Mouse (Mus musculus) thymus, adult 2 months (tissue): ENCODE measurements around the gene 2900026A02Rik. TPM values are rescaled to one million over a fixed set of nuclear protein-coding genes. Genes with fewer than 3 reads are reported as not detected.
A peak's percentile ranks its signal among the peaks of the same experiment; 100 is the strongest.

Experiments
- DNase-seq: peaks from one replicate; pipeline ENCODE4 v3.0.0; 2021
- H3K27ac ChIP-seq: fragments of 200-500 bp; 2 replicates; pipeline ENCODE4 v1.5.1; 2012; ENCODE audit warnings: low read length, control low read depth; ENCODE audit not compliant: control insufficient read depth, insufficient read depth
- H3K27me3 ChIP-seq: fragments of 200-500 bp; 2 replicates; pipeline ENCODE4 v1.6.1; 2012; ENCODE audit warnings: mild to moderate bottlenecking, low read length, moderate library complexity, mixed read lengths; ENCODE audit not compliant: control insufficient read depth, insufficient read depth
- H3K36me3 ChIP-seq: fragments of 200-500 bp; 2 replicates; pipeline ENCODE4 v1.6.1; 2012; ENCODE audit warnings: mild to moderate bottlenecking, low read length, moderate library complexity; ENCODE audit not compliant: control insufficient read depth, insufficient read depth
- H3K4me1 ChIP-seq: fragments of 200-500 bp; replicated peaks from 2 replicates; pipeline ENCODE4 v1.6.1; 2012; ENCODE audit warnings: low read length; ENCODE audit not compliant: control insufficient read depth, insufficient read depth
- H3K4me3 ChIP-seq: fragments of 200-500 bp; 2 replicates; pipeline ENCODE4 v1.5.1; 2012; ENCODE audit warnings: mild to moderate bottlenecking, low read length, control low read depth, moderate library complexity; ENCODE audit not compliant: control insufficient read depth, insufficient read depth
- CTCF ChIP-seq: fragments of 200-500 bp; IDR thresholded peaks from 2 replicates; pipeline ENCODE4 v1.5.1; 2012; ENCODE audit warnings: mild to moderate bottlenecking, control low read depth, low read length, moderate library complexity, borderline replicate concordance; ENCODE audit not compliant: control insufficient read depth, poor library complexity, insufficient read depth; ENCODE audit errors: extremely low read depth
- POLR2A ChIP-seq: fragments of 200-500 bp; IDR thresholded peaks from 2 replicates; pipeline ENCODE4 v1.6.1; 2012; ENCODE audit warnings: mild to moderate bottlenecking, low read length, control low read depth, moderate library complexity; ENCODE audit not compliant: control insufficient read depth, poor library complexity, insufficient read depth; ENCODE audit errors: extremely low read depth
- WGBS: fragments of 180-500 bp; shearing (Covaris S2); methylation state at CpG from one replicate; pipeline ENCODE4 v1.1.7; 2018; 5-methylcytosine and 5-hydroxymethylcytosine counted together
- polyA plus RNA-seq: library from polyadenylated mRNA; depleted of rRNA; stranded (reverse); fragments of >200 nt; gene quantifications from 2 replicates; pipeline ENCODE4 v1.2.3, GENCODE M21; 2012

The 2900026A02Rik gene
- polyA plus RNA-seq, 1 experiment: 6.9 TPM

- H3K4me3 ChIP-seq: no peak overlapping the region
- 98% methylated on average over 11 of the region's 11 CpGs for WGBS
- no peak overlapping the region for H3K27ac ChIP-seq
- DNase-seq: no peak
- no peaks in the 10 kb centered on the region for H3K27me3 ChIP-seq
- no peak for TF ChIP-seq POLR2A
- no peak for TF ChIP-seq CTCF
- H3K36me3 ChIP-seq: no peaks in the 10 kb centered on the region
- H3K4me1 ChIP-seq: no peaks in the 10 kb centered on the region
Measured at GRCm38 (mm10) chr5:113100422-113100821, 120.6 kb downstream of the 2900026A02Rik start.

- Histone ChIP-seq H3K4me3 (no peak overlapping the region), H3K4me1 (no peaks in the 10 kb centered on the region), H3K36me3 (no peaks in the 10 kb centered on the region), H3K27me3 (no peaks in the 10 kb centered on the region), H3K27ac (no peak overlapping the region)
- DNase-seq: peak; percentile 84
- TF ChIP-seq POLR2A (no peak), CTCF (peak; percentile 94)
- 60% methylated on average over 1 of the region's 1 CpGs for WGBS
Measured at GRCm38 (mm10) chr5:113099546-113099945, 121.5 kb downstream of the 2900026A02Rik start.

GRCm38 (mm10) chr5:113097551-113097950 is 123.5 kb downstream of the 2900026A02Rik start:
- H3K27me3 ChIP-seq: no peaks in the 10 kb centered on the region
- WGBS: 98% methylated on average over 17 of the region's 17 CpGs
- H3K36me3 ChIP-seq: no peaks in the 10 kb centered on the region
- no peak overlapping the region for H3K4me3 ChIP-seq
- no peaks in the 10 kb centered on the region for H3K4me1 ChIP-seq
- no peak for TF ChIP-seq CTCF
- no peak for TF ChIP-seq POLR2A
- no peak for DNase-seq
- H3K27ac ChIP-seq: no peak overlapping the region

DNA sequence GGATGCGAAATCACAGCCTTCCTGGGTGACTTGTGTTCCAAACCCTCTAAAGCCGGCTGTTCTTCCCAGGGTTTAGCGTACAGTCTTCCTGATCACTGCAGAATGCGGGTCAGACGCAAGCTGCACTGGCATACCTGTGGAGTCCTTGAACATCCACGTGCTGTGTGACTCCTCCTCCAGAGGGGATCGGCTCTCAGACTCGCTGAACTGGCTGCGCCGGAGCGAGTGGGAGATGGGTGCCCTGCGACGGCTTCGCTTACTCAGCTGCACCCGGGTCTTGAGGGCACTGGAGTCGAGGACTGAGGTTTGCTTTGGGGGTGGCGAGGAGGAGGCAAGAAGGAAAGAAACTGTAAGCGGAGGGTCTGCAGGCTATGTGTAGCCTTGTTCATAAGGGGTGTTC is 125.6 kb downstream of the 2900026A02Rik start:
- TF ChIP-seq POLR2A: no peak
- TF ChIP-seq CTCF: no peak
- H3K4me1 ChIP-seq: no peaks in the 10 kb centered on the region
- no peak overlapping the region for H3K27ac ChIP-seq
- H3K27me3 ChIP-seq: no peaks in the 10 kb centered on the region
- DNase-seq: no peak
- no peaks in the 10 kb centered on the region for H3K36me3 ChIP-seq
- no peak overlapping the region for H3K4me3 ChIP-seq
- WGBS: 97% methylated on average over 18 of the region's 18 CpGs

DNA sequence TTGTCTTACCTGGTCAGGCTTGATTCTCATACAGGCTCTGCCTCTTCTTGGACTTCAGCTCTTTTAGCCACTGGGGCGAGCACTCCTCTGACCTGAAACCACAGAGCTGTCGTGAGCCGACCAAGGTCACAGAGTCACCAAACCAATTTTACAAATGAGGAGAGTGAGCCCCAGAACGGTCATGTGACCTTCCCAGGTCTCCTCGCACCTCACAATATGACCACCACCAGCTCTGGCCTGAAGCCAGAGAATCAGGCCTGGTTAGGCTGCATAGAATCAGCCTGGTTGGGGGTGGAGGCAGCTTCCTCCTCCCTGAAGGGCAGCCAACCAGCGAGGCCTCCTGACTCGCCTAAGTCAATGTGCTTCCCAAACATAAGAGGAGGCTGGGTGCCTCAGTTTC is 128.6 kb downstream of the 2900026A02Rik start:
- WGBS: 91% methylated on average over 7 of the region's 7 CpGs
- TF ChIP-seq CTCF (no peak), POLR2A (no peak)
- Histone ChIP-seq H3K27ac (no peak overlapping the region), H3K4me1 (no peaks in the 10 kb centered on the region), H3K4me3 (no peak overlapping the region), H3K36me3 (no peaks in the 10 kb centered on the region), H3K27me3 (no peaks in the 10 kb centered on the region)
- DNase-seq: no peak

- Histone ChIP-seq H3K4me3 (no peak overlapping the region), H3K27me3 (no peaks in the 10 kb centered on the region), H3K36me3 (no peaks in the 10 kb centered on the region), H3K27ac (no peak overlapping the region), H3K4me1 (no peaks in the 10 kb centered on the region)
- WGBS: 88% methylated on average over 5 of the region's 5 CpGs
- DNase-seq: peak; percentile 25
- TF ChIP-seq CTCF (peak; percentile 57; the same call in 1 of the 2 replicates), POLR2A (no peak)
Measured at GRCm38 (mm10) chr5:113091162-113091561, 129.9 kb downstream of the 2900026A02Rik start.

DNA sequence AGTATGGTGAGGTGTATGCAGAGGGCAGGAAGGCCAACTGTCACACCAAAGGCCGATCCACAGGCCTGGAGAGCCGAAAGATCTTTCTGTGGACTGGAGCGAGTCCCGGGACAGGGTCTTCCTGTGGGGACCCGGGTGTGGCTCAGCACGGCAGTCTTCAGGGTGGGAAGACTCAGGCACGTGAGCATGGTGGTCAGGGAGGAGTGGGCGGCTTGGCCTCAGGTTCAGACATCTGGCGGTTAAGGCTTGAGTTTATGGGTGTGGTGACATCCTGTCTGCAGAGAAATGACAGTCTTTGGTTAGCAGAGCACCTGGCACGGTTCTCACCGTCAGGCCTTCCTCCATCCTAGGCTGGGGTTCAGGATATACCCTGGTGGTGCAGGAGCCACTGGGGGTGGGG is 130.3 kb downstream of the 2900026A02Rik start:
- Histone ChIP-seq H3K4me3 (no peak overlapping the region), H3K36me3 (no peaks in the 10 kb centered on the region), H3K27ac (no peak overlapping the region), H3K4me1 (no peaks in the 10 kb centered on the region), H3K27me3 (no peaks in the 10 kb centered on the region)
- no peak for TF ChIP-seq POLR2A
- TF ChIP-seq CTCF: no peak
- 78% methylated on average over 11 of the region's 11 CpGs for WGBS
- DNase-seq: no peak
